Mouse (Mus musculus): ENCODE measurements around the gene Clec16a.

DNA sequence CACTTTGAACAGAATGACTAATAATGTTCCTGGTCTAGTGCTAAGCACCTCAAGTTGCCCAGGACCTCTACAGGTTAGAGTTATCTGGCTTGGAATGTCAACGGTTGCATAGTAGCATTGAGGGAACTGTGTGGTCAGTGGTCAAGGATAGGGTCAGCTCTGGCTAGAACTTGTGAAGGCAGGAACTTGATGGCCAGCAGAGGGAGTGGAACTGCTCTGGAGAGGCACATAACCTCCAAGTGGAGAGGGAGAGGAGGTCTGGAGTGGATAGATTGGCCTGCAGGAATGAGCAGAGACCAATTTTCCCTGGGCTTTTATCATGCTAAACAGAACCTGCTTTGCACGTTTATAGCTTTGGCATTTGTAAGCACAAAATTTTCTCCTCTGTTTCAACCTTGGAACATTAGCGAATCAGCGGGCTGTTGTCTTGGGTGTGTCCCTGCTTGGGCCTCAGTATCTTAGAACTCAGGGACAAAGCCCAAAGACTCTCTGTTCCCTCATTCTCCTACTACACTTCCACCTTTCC lies 83.0 kb downstream of the Clec16a start:
- no peak for TF ChIP-seq CTCF (IDR thresholded peaks at IDR 0.05; ENCODE audit: borderline replicate concordance, control insufficient read depth, extremely low read depth, insufficient read depth, low read length, poor library complexity)
- TF ChIP-seq POLR2A (IDR thresholded peaks at IDR 0.05; ENCODE audit: control insufficient read depth, extremely low read depth, insufficient read depth, low read length, poor library complexity): no peak
